Mouse (Mus musculus) cortical plate, adult 2 months (tissue): Measurements from ENCODE around the gene Srebf2.

Experiments
- CTCF ChIP-seq: fragments of 200-500 bp; IDR thresholded peaks from 2 replicates; pipeline ENCODE4 v1.5.1; 2011; ENCODE audit warnings: mild to moderate bottlenecking, control low read depth, low read length; ENCODE audit not compliant: insufficient read depth; ENCODE audit errors: extremely low read depth
- POLR2A ChIP-seq: fragments of 200-500 bp; IDR thresholded peaks from 2 replicates; pipeline ENCODE4 v1.6.1; 2011; ENCODE audit warnings: mild to moderate bottlenecking, low read length, control low read depth; ENCODE audit not compliant: insufficient read depth; ENCODE audit errors: extremely low read depth

DNA sequence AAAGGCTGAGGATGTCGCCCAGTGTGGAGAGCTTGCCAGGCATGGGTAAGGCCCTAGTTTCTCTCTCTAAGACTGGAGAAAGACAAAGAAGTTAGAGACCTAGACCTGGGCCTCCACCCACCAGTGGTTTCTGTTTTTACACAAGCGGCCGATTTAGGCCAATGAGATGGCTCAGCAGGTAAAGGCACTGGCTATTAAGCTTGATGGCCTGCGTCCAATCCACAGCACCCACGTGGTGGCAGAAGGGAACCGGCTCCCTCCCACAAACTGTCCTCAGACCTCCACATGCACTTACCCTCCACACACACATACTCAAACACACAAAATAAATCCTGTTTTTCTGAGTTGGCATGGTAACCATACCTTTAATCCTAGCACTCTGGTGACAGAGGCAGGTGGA lies 55.1 kb downstream of the Srebf2 start:
- TF ChIP-seq CTCF (no peak), POLR2A (no peak)
